Mouse (Mus musculus): ENCODE measurements around the gene Bmpr1a. TPM values are rescaled to one million over a fixed set of nuclear protein-coding genes. Genes with fewer than 3 reads are reported as not detected.
"Not testable (repeated sequence)": the region's sequence is repeated elsewhere in the genome, so short reads cannot be mapped to it uniquely, and the experiment has no call there.

The Bmpr1a gene
- polyA plus RNA-seq, 1 experiment from 2014 or later, result 25.7 TPM

DNA sequence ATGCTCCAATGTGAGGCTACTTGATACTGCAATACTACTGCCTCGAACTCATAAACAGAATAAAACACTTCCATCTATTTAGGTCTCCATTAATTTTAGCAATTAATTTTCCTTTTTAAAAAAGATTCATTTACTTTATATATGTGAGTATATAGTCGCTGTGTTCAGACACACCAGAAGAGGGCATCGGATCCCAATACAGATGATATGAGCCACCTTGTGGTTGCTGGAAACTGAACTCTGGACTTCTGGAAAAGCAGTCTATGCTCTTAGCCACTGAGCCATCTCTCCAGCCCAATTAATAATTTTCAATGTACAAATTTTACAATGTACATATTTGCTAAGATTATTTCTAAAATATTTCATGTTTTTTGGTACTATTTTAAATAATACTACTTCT lies 74.9 kb downstream of the Bmpr1a start:
- H3K4me2 ChIP-seq (replicated peaks), result no peak overlapping the region
- no peak overlapping the region for H3K4me3 ChIP-seq (replicated peaks; ENCODE audit: low read length)
- H3K9ac ChIP-seq, result no peak overlapping the region
- H3K36me3 ChIP-seq (replicated peaks; ENCODE audit: control insufficient read depth, insufficient read depth), result peaks cover 45% of the 10 kb centered on the region
- H3K27me3 ChIP-seq (ENCODE audit: control insufficient read depth, insufficient read depth, low read length), result no peaks in the 10 kb centered on the region
- H3K27ac ChIP-seq, result no peak overlapping the region
- no peaks in the 10 kb centered on the region for H3K4me1 ChIP-seq (replicated peaks; ENCODE audit: control insufficient read depth, insufficient read depth, low read length)
- WGBS, result 96% methylated on average over 3 of the region's 3 CpGs
- DNase-seq (ENCODE audit: low spot score) (no peak), ATAC-seq (ENCODE audit: low FRiP score) (no peak)
- no peaks in the 10 kb centered on the region for H3K9me3 ChIP-seq (ENCODE audit: control insufficient read depth, low read length)

DNA sequence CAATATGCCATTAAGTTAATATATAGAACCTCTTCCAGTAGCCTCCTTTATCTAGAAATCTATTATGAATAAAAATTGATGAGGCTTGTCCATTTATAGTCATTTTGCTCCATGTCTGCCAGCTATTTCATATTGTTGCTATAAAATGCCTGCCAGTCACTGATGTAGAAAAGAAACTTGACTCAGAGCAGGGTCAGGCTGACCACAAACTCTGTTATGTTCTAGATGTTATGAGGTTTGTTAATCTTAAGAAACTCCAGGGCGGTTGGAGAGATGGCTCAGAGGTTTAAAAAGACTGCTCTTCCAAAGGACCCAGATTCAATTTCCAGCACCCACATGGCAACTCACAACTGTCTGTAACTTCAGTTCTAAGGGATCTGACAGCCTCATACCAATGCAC lies 82.1 kb downstream of the Bmpr1a start:
- H3K27me3 ChIP-seq (ENCODE audit: control insufficient read depth, insufficient read depth, low read length), result no peaks in the 10 kb centered on the region
- peaks cover 62% of the 10 kb centered on the region for H3K36me3 ChIP-seq (replicated peaks; ENCODE audit: control insufficient read depth, insufficient read depth)
- H3K4me3 ChIP-seq (replicated peaks; ENCODE audit: low read length), result no peak overlapping the region
- no peak for DNase-seq (ENCODE audit: low spot score)
- H3K27ac ChIP-seq, result no peak overlapping the region
- H3K4me1 ChIP-seq (replicated peaks; ENCODE audit: control insufficient read depth, insufficient read depth, low read length), result no peaks in the 10 kb centered on the region
- 97% methylated on average over 1 of the region's 1 CpGs for WGBS
- no peaks in the 10 kb centered on the region for H3K9me3 ChIP-seq (ENCODE audit: control insufficient read depth, low read length)
- H3K9ac ChIP-seq, result no peak overlapping the region
- ATAC-seq (ENCODE audit: low FRiP score), result no peak
- no peak overlapping the region for H3K4me2 ChIP-seq (replicated peaks)

- WGBS, result 86% methylated on average over 5 of the region's 5 CpGs
- Histone ChIP-seq H3K4me3 (replicated peaks; ENCODE audit: low read length) (no peak overlapping the region), H3K9ac (no peak overlapping the region), H3K4me2 (replicated peaks) (no peak overlapping the region), H3K27me3 (ENCODE audit: control insufficient read depth, insufficient read depth, low read length) (no peaks in the 10 kb centered on the region), H3K36me3 (replicated peaks; ENCODE audit: control insufficient read depth, insufficient read depth) (peaks cover 54% of the 10 kb centered on the region), H3K4me1 (replicated peaks; ENCODE audit: control insufficient read depth, insufficient read depth, low read length) (no peaks in the 10 kb centered on the region), H3K27ac (no peak overlapping the region), H3K9me3 (ENCODE audit: control insufficient read depth, low read length) (no peaks in the 10 kb centered on the region)
- DNase-seq (ENCODE audit: low spot score), result no peak
- ATAC-seq (ENCODE audit: low FRiP score), result no peak
Measured at GRCm38 (mm10) chr14:34417501-34417900, 85.6 kb downstream of the Bmpr1a start.

GRCm38 (mm10) chr14:34416946-34417345 lies 86.2 kb downstream of the Bmpr1a start:
- not testable (repeated sequence) for ATAC-seq (ENCODE audit: low FRiP score); H3K4me2 ChIP-seq (replicated peaks); H3K27me3 ChIP-seq (ENCODE audit: control insufficient read depth, insufficient read depth, low read length); H3K9me3 ChIP-seq (ENCODE audit: control insufficient read depth, low read length); H3K9ac ChIP-seq; H3K4me1 ChIP-seq (replicated peaks; ENCODE audit: control insufficient read depth, insufficient read depth, low read length); H3K4me3 ChIP-seq (replicated peaks; ENCODE audit: low read length); H3K27ac ChIP-seq; DNase-seq (ENCODE audit: low spot score)
- 99% methylated on average over 4 of the region's 4 CpGs for WGBS
- peaks cover 50% of the 10 kb centered on the region for H3K36me3 ChIP-seq (replicated peaks; ENCODE audit: control insufficient read depth, insufficient read depth)

- Histone ChIP-seq H3K4me1 (replicated peaks; ENCODE audit: control insufficient read depth, insufficient read depth, low read length) (no peaks in the 10 kb centered on the region), H3K27ac (no peak overlapping the region), H3K9me3 (ENCODE audit: control insufficient read depth, low read length) (no peaks in the 10 kb centered on the region), H3K27me3 (ENCODE audit: control insufficient read depth, insufficient read depth, low read length) (no peaks in the 10 kb centered on the region), H3K4me3 (replicated peaks; ENCODE audit: low read length) (no peak overlapping the region), H3K4me2 (replicated peaks) (no peak overlapping the region), H3K36me3 (replicated peaks; ENCODE audit: control insufficient read depth, insufficient read depth) (peaks cover 55% of the 10 kb centered on the region), H3K9ac (no peak overlapping the region)
- 87% methylated on average over 7 of the region's 7 CpGs for WGBS
- ATAC-seq (ENCODE audit: low FRiP score), result no peak
- no peak for DNase-seq (ENCODE audit: low spot score)
Measured at GRCm38 (mm10) chr14:34412164-34412896, 90.8 kb downstream of the Bmpr1a start.

GRCm38 (mm10) chr14:34410716-34411115 lies 92.4 kb downstream of the Bmpr1a start:
- no peak overlapping the region for H3K27ac ChIP-seq
- no peaks in the 10 kb centered on the region for H3K27me3 ChIP-seq (ENCODE audit: control insufficient read depth, insufficient read depth, low read length)
- no peaks in the 10 kb centered on the region for H3K4me1 ChIP-seq (replicated peaks; ENCODE audit: control insufficient read depth, insufficient read depth, low read length)
- 95% methylated on average over 6 of the region's 6 CpGs for WGBS
- peaks cover 64% of the 10 kb centered on the region for H3K36me3 ChIP-seq (replicated peaks; ENCODE audit: control insufficient read depth, insufficient read depth)
- no peaks in the 10 kb centered on the region for H3K9me3 ChIP-seq (ENCODE audit: control insufficient read depth, low read length)
- ATAC-seq (ENCODE audit: low FRiP score) (no peak), DNase-seq (ENCODE audit: low spot score) (no peak)
- no peak overlapping the region for H3K4me2 ChIP-seq (replicated peaks)
- no peak overlapping the region for H3K9ac ChIP-seq
- no peak overlapping the region for H3K4me3 ChIP-seq (replicated peaks; ENCODE audit: low read length)

- Histone ChIP-seq H3K4me3 (replicated peaks; ENCODE audit: low read length) (no peak overlapping the region), H3K4me2 (replicated peaks) (no peak overlapping the region), H3K9ac (no peak overlapping the region), H3K27me3 (ENCODE audit: control insufficient read depth, insufficient read depth, low read length) (no peaks in the 10 kb centered on the region), H3K27ac (no peak overlapping the region), H3K4me1 (replicated peaks; ENCODE audit: control insufficient read depth, insufficient read depth, low read length) (no peaks in the 10 kb centered on the region), H3K9me3 (ENCODE audit: control insufficient read depth, low read length) (no peaks in the 10 kb centered on the region), H3K36me3 (replicated peaks; ENCODE audit: control insufficient read depth, insufficient read depth) (peaks cover 46% of the 10 kb centered on the region)
- ATAC-seq (ENCODE audit: low FRiP score) (no peak), DNase-seq (ENCODE audit: low spot score) (no peak)
- WGBS, result 96% methylated on average over 7 of the region's 7 CpGs
Measured at GRCm38 (mm10) chr14:34403424-34403823, 99.7 kb downstream of the Bmpr1a start.

DNA sequence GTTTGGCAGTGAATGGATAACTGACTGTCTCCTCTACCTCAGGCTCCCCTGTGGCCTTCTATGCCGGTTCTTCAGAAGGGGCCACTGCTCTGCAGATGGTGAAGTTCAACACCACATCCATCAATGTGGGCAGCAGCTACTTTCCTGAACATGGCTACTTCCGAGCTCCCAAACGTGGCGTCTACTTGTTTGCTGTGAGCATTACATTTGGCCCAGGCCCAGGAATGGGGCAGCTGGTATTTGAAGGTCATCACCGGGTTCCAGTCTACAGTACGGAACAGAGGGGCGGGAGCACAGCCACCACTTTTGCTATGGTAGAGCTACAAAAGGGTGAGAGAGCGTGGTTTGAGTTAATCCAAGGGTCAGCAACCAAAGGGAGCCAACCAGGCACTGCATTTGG lies 100.3 kb downstream of the Bmpr1a start:
- DNase-seq (ENCODE audit: low spot score) (no peak), ATAC-seq (ENCODE audit: low FRiP score) (no peak)
- H3K4me1 ChIP-seq (replicated peaks; ENCODE audit: control insufficient read depth, insufficient read depth, low read length), result no peaks in the 10 kb centered on the region
- H3K4me2 ChIP-seq (replicated peaks), result no peak overlapping the region
- no peaks in the 10 kb centered on the region for H3K27me3 ChIP-seq (ENCODE audit: control insufficient read depth, insufficient read depth, low read length)
- H3K36me3 ChIP-seq (replicated peaks; ENCODE audit: control insufficient read depth, insufficient read depth), result peaks cover 45% of the 10 kb centered on the region
- H3K9me3 ChIP-seq (ENCODE audit: control insufficient read depth, low read length), result no peaks in the 10 kb centered on the region
- WGBS, result 89% methylated on average over 8 of the region's 8 CpGs
- no peak overlapping the region for H3K27ac ChIP-seq
- H3K9ac ChIP-seq, result no peak overlapping the region
- no peak overlapping the region for H3K4me3 ChIP-seq (replicated peaks; ENCODE audit: low read length)

- Histone ChIP-seq H3K36me3 (replicated peaks; ENCODE audit: control insufficient read depth, insufficient read depth) (peaks cover 31% of the 10 kb centered on the region), H3K9me3 (ENCODE audit: control insufficient read depth, low read length) (no peaks in the 10 kb centered on the region), H3K27ac (no peak overlapping the region), H3K4me3 (replicated peaks; ENCODE audit: low read length) (no peak overlapping the region), H3K27me3 (ENCODE audit: control insufficient read depth, insufficient read depth, low read length) (no peaks in the 10 kb centered on the region), H3K9ac (no peak overlapping the region), H3K4me1 (replicated peaks; ENCODE audit: control insufficient read depth, insufficient read depth, low read length) (no peaks in the 10 kb centered on the region), H3K4me2 (replicated peaks) (no peak overlapping the region)
- ATAC-seq (ENCODE audit: low FRiP score) (no peak), DNase-seq (ENCODE audit: low spot score) (peak; percentile 58)
- 52% methylated on average over 6 of the region's 6 CpGs for WGBS
Measured at GRCm38 (mm10) chr14:34401135-34401534, 102.0 kb downstream of the Bmpr1a start.

DNA sequence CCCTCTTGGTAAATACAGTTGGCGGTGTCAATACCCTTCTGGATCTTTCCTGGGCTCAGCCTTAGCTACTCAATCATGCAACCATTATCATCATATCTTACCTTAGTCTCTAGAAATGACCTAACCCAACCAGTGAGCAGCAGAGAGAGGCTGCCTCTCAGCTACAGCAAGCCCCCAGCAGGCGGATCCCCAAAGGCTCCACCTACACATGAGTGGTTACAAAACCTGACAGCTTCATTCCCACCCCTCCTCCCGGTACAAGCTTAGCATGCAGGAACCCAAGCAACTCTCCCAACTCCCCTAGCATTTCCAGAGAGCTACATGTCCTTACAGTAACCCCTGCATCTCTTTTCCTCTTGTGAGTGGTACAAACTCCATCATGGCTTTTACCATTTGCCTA lies 103.1 kb downstream of the Bmpr1a start:
- no peak overlapping the region for H3K9ac ChIP-seq

More for the DNA sequence above, 103.1 kb downstream of the Bmpr1a start:
- Histone ChIP-seq H3K4me3 (replicated peaks; ENCODE audit: low read length) (no peak overlapping the region), H3K4me2 (replicated peaks) (no peak overlapping the region), H3K36me3 (replicated peaks; ENCODE audit: control insufficient read depth, insufficient read depth) (peaks cover 28% of the 10 kb centered on the region), H3K4me1 (replicated peaks; ENCODE audit: control insufficient read depth, insufficient read depth, low read length) (no peaks in the 10 kb centered on the region), H3K9me3 (ENCODE audit: control insufficient read depth, low read length) (no peaks in the 10 kb centered on the region), H3K27me3 (ENCODE audit: control insufficient read depth, insufficient read depth, low read length) (no peaks in the 10 kb centered on the region), H3K27ac (no peak overlapping the region)
- WGBS, result 98% methylated on average over 3 of the region's 3 CpGs
- no peak for ATAC-seq (ENCODE audit: low FRiP score)
- no peak for DNase-seq (ENCODE audit: low spot score)

All from hindbrain, embryonic 14.5 days (tissue).